Mouse (Mus musculus): ENCODE measurements around the gene Vwa8. TPM values are rescaled to one million over a fixed set of nuclear protein-coding genes. Genes with fewer than 3 reads are reported as not detected.

The Vwa8 gene
- polyA plus RNA-seq (2015; fragmentation: Nextera tagmentation; extraction: Ambion mirVana) = 12.8 and 23.7 TPM in 2 replicates

DNA sequence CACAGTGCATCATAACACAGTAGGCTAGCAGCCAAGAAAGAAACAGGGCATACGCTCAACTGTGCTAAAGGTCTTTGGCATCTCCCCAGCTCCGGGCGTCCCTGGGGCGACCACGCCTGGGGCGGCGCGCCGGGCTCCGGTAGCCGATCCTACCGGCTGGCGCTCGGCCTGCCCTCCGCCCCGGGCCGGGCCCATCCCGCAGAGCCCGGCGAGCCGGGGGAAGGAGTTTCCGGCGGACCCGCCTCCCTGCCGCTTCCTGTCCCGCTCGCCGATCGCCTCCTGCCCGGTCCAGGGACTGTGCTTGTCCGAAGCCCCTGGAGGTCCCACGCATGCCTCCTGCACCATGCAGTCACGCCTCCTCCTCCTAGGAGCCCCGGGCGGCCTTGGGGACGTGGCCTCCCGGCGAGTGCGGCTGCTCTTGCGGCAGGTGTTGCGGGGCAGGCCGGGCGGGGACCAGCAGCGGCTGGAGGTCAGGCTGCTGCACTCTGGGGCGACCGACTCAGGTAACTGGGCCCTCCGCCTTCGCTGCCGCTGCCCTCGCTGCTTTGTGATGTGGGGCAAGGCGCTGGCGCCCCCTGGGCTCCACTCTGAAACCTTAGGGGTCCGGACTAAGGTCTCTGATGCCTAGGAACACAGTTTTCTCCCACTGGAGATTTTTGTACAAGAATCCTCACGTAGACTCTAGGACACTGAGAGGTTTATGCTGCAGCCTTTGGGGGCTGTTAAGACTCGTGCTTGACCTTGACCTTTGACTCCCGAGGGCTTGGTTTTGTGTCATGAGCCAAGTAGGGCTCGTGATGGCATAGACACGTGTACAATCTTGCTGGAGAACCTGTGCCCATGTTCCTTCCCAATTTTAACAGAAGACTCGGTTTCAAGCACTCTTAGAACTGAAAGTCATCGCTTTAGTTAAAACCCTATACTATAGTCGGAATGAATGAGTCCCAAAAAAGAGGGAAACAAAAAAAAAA, at the start of gene Vwa8:
Vwa8 (plus strand) TSS at position 112 of the 971 bp plus-strand sequence.

Other genes with a start within 250 kb of the Vwa8 start
- 1.7 and 2.7 TPM in 2 replicates for gene Dgkh, start 116.3 kb upstream of the Vwa8 start, polyA plus RNA-seq (2015; fragmentation: Nextera tagmentation; extraction: Ambion mirVana)

Measured in adrenal gland, postnatal 0 days (tissue).